Mouse (Mus musculus) ovary, postnatal 10 days (tissue): Measurements from ENCODE around the gene Toe1.
"Not testable (repeated sequence)": the region's sequence is repeated elsewhere in the genome, so short reads cannot be mapped to it uniquely, and the experiment has no call there.

ENCODE experiments used
- DNase-seq: peaks from one replicate; pipeline ENCODE4 v3.0.0; 2022; ENCODE audit warnings: low spot score

The Toe1 gene

GRCm38 (mm10) chr4:116807197-116808129 is at the start of gene Toe1, which contains the start of gene Mutyh:
TSS of gene Toe1 (minus strand) at chr4:116807640.
TSS of gene Mutyh (plus strand) at chr4:116807723.
- DNase-seq: peak; percentile 70

GRCm38 (mm10) chr4:116857203-116857602 is 49.8 kb upstream of the Toe1 start:
- DNase-seq: no peak

GRCm38 (mm10) chr4:116854286-116854685 is 46.8 kb upstream of the Toe1 start:
- DNase-seq: no peak

- DNase-seq: no peak
Observed at GRCm38 (mm10) chr4:116849901-116850300, 42.5 kb upstream of the Toe1 start.

- no peak for DNase-seq
Observed at GRCm38 (mm10) chr4:116844324-116844723, 36.9 kb upstream of the Toe1 start.

- DNase-seq: no peak
Observed at GRCm38 (mm10) chr4:116840841-116841240, 33.4 kb upstream of the Toe1 start.

- DNase-seq: not testable (repeated sequence)
Observed at GRCm38 (mm10) chr4:116840096-116840495, 32.7 kb upstream of the Toe1 start.

GRCm38 (mm10) chr4:116838999-116839398 is 31.6 kb upstream of the Toe1 start:
- DNase-seq: no peak

- DNase-seq: no peak
Observed at GRCm38 (mm10) chr4:116830070-116830368, 22.6 kb upstream of the Toe1 start.

GRCm38 (mm10) chr4:116829364-116830069 is 22.1 kb upstream of the Toe1 start:
- DNase-seq: no peak

- DNase-seq: no peak
Observed at GRCm38 (mm10) chr4:116827819-116828218, 20.4 kb upstream of the Toe1 start.

- peak; percentile 40 for DNase-seq
Observed at GRCm38 (mm10) chr4:116824541-116825004, 17.1 kb upstream of the Toe1 start.

- DNase-seq: no peak
Observed at GRCm38 (mm10) chr4:116821694-116822016, 14.2 kb upstream of the Toe1 start, which contains the start of gene Hpdl. TSS of gene Hpdl (minus strand) at chr4:116821707.

GRCm38 (mm10) chr4:116820902-116821693 is 13.7 kb upstream of the Toe1 start:
- peak; percentile 53 for DNase-seq

- no peak for DNase-seq
Observed at GRCm38 (mm10) chr4:116819968-116820901, 12.8 kb upstream of the Toe1 start.

- DNase-seq: no peak
Observed at GRCm38 (mm10) chr4:116817486-116817885, 10.0 kb upstream of the Toe1 start.

- no peak for DNase-seq
Observed at GRCm38 (mm10) chr4:116815276-116815675, 7.8 kb upstream of the Toe1 start.

GRCm38 (mm10) chr4:116811012-116811411 is 3.6 kb upstream of the Toe1 start:
- no peak for DNase-seq

GRCm38 (mm10) chr4:116799901-116800300 is 7.5 kb downstream of the Toe1 start:
- no peak for DNase-seq

- no peak for DNase-seq
Observed at GRCm38 (mm10) chr4:116796442-116797110, 10.9 kb downstream of the Toe1 start.

- no peak for DNase-seq
Observed at GRCm38 (mm10) chr4:116794273-116794672, 13.2 kb downstream of the Toe1 start.
